Mouse (Mus musculus) lung, postnatal 0 days (tissue): ENCODE measurements at regions not wholly inside any gene's neighbourhood (a gene's known extent, or its start where the extent isn't known, plus 50 kb on each side); places are given as distances from the start of the nearest gene placed in this dataset.

Experiments
- ATAC-seq: fragments of 200-750 bp; cut with Nextera tagmentation; 2 replicates; pipeline ENCODE4 v1.8.0; 2017; ENCODE audit warnings: moderate library complexity
- DNase-seq: peaks from one replicate; pipeline ENCODE4 v3.0.0-alpha.2; 2016; ENCODE audit warnings: low spot score
- H3K27ac ChIP-seq: fragments of 300-500 bp; sonication (generic); 2 replicates; pipeline ENCODE4 v1.5.1; 2014; ENCODE audit warnings: antibody characterized with exemption, mild to moderate bottlenecking, low read length, mixed read lengths
- H3K27me3 ChIP-seq: fragments of 300-500 bp; sonication (generic); replicated peaks from 2 replicates; pipeline ENCODE4 v1.6.1; 2014; ENCODE audit warnings: low read length, mixed read lengths; ENCODE audit not compliant: insufficient read depth
- H3K36me3 ChIP-seq: fragments of 300-500 bp; sonication (generic); 2 replicates; pipeline ENCODE4 v1.6.1; 2014; ENCODE audit warnings: low read length, mixed read lengths; ENCODE audit not compliant: insufficient read depth
- H3K4me1 ChIP-seq: fragments of 300-500 bp; sonication (generic); 2 replicates; pipeline ENCODE4 v1.6.1; 2014; ENCODE audit warnings: antibody characterized with exemption, low read depth, low read length, mixed read lengths; ENCODE audit not compliant: insufficient read depth
- H3K4me2 ChIP-seq: fragments of 300-500 bp; sonication (generic); replicated peaks from 2 replicates; pipeline ENCODE4 v1.6.1; 2014; ENCODE audit warnings: low read depth, mild to moderate bottlenecking, low read length, moderate library complexity, mixed read lengths
- H3K4me3 ChIP-seq: fragments of 300-500 bp; sonication (generic); 2 replicates; pipeline ENCODE4 v1.5.1; 2014; ENCODE audit warnings: low read depth, low read length
- H3K9ac ChIP-seq: fragments of 300-500 bp; sonication (generic); replicated peaks from 2 replicates; pipeline ENCODE4 v1.6.1; 2014; ENCODE audit warnings: low read depth, mild to moderate bottlenecking
- H3K9me3 ChIP-seq: fragments of 300-500 bp; sonication (generic); 2 replicates; pipeline ENCODE4 v1.6.1; 2016; ENCODE audit warnings: low read length, mixed read lengths
- CTCF ChIP-seq: IDR thresholded peaks from 2 replicates; pipeline ENCODE4 v1.5.1; 2016; ENCODE audit warnings: antibody characterized with exemption, mild to moderate bottlenecking
- EP300 ChIP-seq: IDR thresholded peaks from 2 replicates; pipeline ENCODE4 v1.6.1; 2016; ENCODE audit warnings: antibody characterized with exemption, mild to moderate bottlenecking, control low read depth
- WGBS: fragments of 180-500 bp; shearing (Covaris S2); extraction: QIAGEN DNeasy Blood & Tissue Kit; methylation state at CpG from one replicate; pipeline ENCODE4 v1.1.7; 2014; 5-methylcytosine and 5-hydroxymethylcytosine counted together

DNA sequence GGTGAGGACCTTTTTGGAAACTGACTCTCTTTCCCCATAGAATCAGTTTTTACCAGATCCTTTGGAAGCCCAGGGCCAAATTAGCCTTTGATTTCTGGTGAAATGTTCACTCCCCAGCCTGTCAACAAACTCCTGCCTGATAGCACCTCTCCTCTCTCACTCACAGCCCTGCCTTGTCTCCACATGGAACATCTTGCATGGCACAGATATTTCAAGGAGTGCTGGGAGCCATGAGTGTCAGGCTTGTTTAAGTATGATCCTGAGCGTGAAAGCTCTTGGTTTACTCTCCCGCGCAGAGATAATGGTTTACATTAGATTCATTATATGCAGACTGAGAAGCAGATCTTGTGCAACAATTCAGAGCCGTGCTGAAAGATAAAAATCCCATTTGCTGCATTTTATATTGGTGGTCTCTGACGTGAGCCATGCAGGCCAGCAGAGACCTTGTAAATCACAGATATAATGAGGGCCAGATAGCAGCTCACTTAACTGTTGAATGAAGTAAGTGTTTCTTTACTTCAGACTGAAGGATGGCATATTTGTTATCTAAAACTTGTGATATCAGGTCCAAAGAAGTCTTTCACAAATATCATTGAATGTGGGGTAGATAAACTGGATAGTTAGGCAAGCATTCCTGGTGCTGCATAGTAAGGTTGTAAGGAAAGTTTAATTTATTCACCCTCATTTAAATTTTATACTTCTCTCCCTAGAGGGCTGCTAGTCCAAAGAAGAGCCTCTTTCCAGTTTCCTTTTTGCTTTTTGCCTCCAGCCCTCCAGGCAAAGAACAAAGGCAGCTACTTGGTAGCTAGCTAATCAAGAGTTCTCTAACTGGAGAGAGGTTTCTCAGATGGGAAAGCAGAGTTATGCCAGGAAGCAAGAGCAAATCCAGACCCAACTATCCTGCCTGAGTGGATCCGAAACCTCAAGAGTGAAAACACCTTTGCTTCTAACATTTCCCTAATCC lies 81.8 kb downstream of the Tbx18 start:
- TF ChIP-seq EP300 (no peak), CTCF (no peak)
- Histone ChIP-seq H3K4me3 (no peak overlapping the region), H3K9me3 (no peaks in the 10 kb centered on the region), H3K36me3 (no peaks in the 10 kb centered on the region), H3K27me3 (no peaks in the 10 kb centered on the region), H3K4me1 (no peaks in the 10 kb centered on the region), H3K4me2 (no peak overlapping the region), H3K9ac (no peak overlapping the region), H3K27ac (no peak overlapping the region)
- ATAC-seq: no peak
- no peak for DNase-seq
- 30% methylated on average over 6 of the region's 6 CpGs for WGBS

GRCm38 (mm10) chr9:87648317-87648716 lies 82.7 kb downstream of the Tbx18 start:
- TF ChIP-seq EP300 (no peak), CTCF (no peak)
- H3K9ac ChIP-seq: no peak overlapping the region
- no peaks in the 10 kb centered on the region for H3K4me1 ChIP-seq
- no peak overlapping the region for H3K27ac ChIP-seq
- H3K9me3 ChIP-seq: no peaks in the 10 kb centered on the region
- no peak overlapping the region for H3K4me2 ChIP-seq
- no peaks in the 10 kb centered on the region for H3K36me3 ChIP-seq
- ATAC-seq (no peak), DNase-seq (no peak)
- no peak overlapping the region for H3K4me3 ChIP-seq
- no peaks in the 10 kb centered on the region for H3K27me3 ChIP-seq
- 57% methylated on average over 5 of the region's 5 CpGs for WGBS

GRCm38 (mm10) chr9:87645032-87645431 lies 86.0 kb downstream of the Tbx18 start:
- H3K27ac ChIP-seq: no peak overlapping the region
- H3K4me3 ChIP-seq: no peak overlapping the region
- H3K9me3 ChIP-seq: no peaks in the 10 kb centered on the region
- no peak for DNase-seq
- no peak overlapping the region for H3K9ac ChIP-seq
- no peaks in the 10 kb centered on the region for H3K36me3 ChIP-seq
- WGBS: 79% methylated on average over 5 of the region's 5 CpGs
- ATAC-seq: no peak
- no peak for TF ChIP-seq CTCF
- no peak for TF ChIP-seq EP300
- H3K4me1 ChIP-seq: no peaks in the 10 kb centered on the region
- no peaks in the 10 kb centered on the region for H3K27me3 ChIP-seq
- H3K4me2 ChIP-seq: no peak overlapping the region

DNA sequence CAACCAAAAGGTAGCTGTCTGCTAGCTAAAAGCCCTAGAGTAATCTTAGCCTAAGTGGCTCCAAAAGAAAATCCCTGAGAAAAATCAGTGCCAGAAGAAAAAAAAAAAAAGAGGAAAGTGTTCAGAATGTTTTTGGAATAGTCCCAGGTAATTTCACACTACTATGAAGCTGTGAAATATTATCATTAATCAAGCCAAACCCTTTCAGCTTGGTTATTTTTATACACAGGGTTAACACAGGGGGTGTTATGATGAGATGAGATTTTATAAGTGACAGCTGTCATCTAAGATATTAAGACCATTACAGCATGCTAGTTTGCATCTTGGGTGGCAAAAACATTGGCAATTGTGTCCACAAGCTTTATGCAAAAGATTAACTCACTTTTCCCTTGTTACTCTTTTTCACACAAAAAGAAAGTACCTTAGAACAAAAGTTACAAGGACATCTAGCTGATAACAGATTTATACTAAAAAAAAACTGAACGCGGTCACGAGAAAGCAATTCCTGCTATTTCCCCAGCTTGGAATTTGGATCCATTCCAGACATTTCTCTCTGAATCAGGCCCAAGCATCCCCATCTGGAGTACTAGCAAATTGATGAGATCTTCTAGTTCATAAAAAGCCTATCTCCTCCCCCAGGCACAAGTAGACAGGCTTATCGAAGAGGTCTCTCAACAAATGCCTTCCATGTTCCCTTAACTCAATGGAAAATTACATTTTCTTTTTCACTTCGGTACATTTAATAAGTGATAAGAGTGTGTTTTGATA lies 97.0 kb downstream of the Tbx18 start:
- TF ChIP-seq CTCF (no peak), EP300 (no peak)
- no peak overlapping the region for H3K4me3 ChIP-seq
- no peak overlapping the region for H3K9ac ChIP-seq
- H3K9me3 ChIP-seq: no peaks in the 10 kb centered on the region
- WGBS: 61% methylated on average over 5 of the region's 5 CpGs
- no peak overlapping the region for H3K4me2 ChIP-seq
- no peaks in the 10 kb centered on the region for H3K27me3 ChIP-seq
- H3K36me3 ChIP-seq: no peaks in the 10 kb centered on the region
- no peak overlapping the region for H3K27ac ChIP-seq
- H3K4me1 ChIP-seq: no peaks in the 10 kb centered on the region
- ATAC-seq (no peak), DNase-seq (peak; percentile 29)

GRCm38 (mm10) chr9:87626432-87626831 lies 104.6 kb downstream of the Tbx18 start:
- TF ChIP-seq EP300 (no peak), CTCF (no peak)
- no peak for DNase-seq
- no peak for ATAC-seq
- Histone ChIP-seq H3K9ac (no peak overlapping the region), H3K27me3 (no peaks in the 10 kb centered on the region), H3K4me3 (no peak overlapping the region), H3K4me1 (no peaks in the 10 kb centered on the region), H3K4me2 (no peak overlapping the region), H3K27ac (no peak overlapping the region), H3K36me3 (no peaks in the 10 kb centered on the region), H3K9me3 (no peaks in the 10 kb centered on the region)
- 48% methylated on average over 3 of the region's 3 CpGs for WGBS

DNA sequence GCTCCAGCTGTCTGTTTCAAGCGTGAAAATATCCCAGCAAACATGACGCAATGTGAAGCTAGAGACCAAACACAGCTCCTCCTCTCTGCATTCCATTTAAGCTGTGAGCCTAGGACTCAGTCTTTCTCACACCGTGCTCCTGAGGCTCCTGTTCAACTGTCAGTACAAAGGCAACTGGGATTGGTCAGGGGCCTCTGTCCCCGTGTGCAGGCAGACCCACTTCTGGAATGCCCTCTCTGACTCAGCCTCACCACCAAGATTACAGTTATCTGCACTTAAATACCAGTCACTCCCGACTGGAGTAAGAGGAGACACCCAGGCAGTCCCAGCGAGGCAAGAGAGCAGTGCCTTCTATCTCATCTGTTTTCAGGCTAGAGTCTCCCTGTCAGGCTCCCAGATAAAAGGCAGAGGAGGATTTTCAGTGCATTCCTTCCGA lies 112.8 kb downstream of the Tbx18 start:
- no peak overlapping the region for H3K4me2 ChIP-seq
- H3K27ac ChIP-seq: no peak overlapping the region
- TF ChIP-seq EP300 (no peak), CTCF (no peak)
- H3K9ac ChIP-seq: no peak overlapping the region
- H3K9me3 ChIP-seq: no peaks in the 10 kb centered on the region
- no peaks in the 10 kb centered on the region for H3K36me3 ChIP-seq
- ATAC-seq: peak; percentile 14; the same call in 1 of the 2 replicates
- 10% methylated on average over 7 of the region's 7 CpGs for WGBS
- no peak overlapping the region for H3K4me3 ChIP-seq
- peak; percentile 40 for DNase-seq
- H3K4me1 ChIP-seq: no peaks in the 10 kb centered on the region
- no peaks in the 10 kb centered on the region for H3K27me3 ChIP-seq
